Mouse (Mus musculus): Measurements from ENCODE around the gene Dsn1.

The Dsn1 gene

DNA sequence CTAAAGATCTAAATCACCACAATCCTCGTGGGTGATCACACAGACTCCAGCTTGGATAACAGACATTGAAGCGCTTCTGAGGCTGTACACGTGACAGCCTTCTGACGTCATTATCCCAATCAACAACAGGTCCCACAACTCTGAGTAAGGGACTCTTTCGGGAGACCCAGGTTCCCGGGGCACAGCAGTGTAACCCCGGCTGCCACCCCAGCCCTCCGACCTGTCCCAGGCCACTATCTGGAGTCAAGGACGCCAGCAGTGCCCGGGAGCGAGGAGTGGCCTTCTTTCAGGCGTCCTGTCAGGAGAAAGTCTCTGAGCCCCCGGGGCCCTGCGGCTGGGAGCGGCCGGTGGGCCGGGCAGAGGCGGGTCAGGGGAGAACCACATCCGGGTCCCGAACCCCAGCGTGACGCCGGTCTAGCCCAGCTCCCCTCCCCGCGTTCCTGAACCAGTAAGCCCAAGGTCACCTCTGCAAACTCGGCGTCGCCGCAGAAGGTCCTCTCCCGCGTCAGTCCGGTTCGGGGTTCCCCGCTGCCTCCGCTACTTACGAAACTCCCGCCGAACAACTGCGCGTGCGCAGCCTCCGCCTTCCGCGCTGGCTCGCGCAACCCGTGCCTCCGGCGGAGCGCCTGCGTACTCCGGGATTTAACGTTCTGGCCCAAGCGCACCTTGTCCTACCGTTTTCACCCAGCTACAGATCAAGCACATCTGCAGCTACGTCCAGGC, at the start of gene Dsn1:
Gene Dsn1 (minus strand): TSS at position 644 of the 723 bp plus-strand sequence.
- DNase-seq (ENCODE audit: low spot score), result peak; percentile 66

DNA sequence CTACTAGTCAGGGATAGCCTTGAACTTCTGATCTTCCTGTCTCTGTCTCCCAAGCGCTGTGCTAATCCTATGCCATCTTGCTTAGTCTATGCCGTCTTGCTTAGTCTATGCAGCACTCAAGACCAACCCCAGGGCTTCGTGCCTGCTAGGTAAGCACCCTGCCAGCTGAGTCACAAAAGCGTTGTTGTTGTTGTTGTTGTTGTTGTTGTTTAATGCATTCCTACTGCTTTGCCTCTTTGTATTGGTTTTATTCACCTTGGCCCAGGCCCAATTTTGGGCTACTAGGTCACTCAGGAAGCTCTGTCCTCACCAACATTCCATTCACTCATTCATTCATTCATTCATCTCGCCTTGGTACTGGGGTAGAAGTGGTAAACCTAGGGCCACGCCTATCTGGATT, 48.8 kb upstream of the Dsn1 start:
- no peak for DNase-seq (ENCODE audit: low spot score)

DNA sequence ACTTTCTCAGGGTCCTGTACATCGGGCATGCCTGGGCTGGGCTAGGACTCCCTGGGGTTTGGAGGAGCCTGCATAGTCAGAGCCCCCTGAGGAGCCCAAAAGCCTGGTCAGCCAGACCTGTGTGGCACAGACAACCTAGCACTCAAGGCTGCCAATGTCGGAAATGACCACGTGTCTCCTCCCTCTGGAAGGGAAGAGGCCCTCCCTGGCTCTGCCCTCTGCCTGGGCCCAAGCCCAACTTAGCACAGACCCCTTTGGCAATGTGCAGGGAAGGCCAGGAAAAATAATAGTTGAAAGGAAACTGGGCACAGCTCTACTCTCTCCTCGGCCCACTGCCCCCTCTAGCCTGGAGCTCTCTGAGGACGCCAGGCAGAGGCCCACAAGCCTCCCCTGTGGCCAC, 47.9 kb upstream of the Dsn1 start:
- no peak for DNase-seq (ENCODE audit: low spot score)

DNA sequence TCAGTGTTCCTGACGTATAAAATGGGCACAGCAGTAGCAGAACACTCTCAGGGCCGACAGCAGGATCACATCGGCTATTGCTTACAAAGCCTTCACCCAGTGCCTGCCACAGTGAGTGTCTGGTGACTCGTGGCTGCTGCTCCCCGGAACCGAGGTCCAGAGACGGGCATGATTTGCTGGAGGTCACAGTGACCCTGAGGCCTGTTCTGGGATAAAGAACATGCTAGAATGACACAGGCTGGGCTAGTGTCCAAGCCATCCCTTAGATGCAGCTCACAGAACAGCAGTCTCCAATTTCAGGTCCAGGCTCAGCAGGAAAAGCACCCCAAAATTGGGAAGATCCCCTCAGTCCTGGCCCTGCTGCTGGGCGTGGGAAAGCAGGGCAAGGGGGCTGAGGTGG, 47.3 kb upstream of the Dsn1 start:
- no peak for DNase-seq (ENCODE audit: low spot score)

DNA sequence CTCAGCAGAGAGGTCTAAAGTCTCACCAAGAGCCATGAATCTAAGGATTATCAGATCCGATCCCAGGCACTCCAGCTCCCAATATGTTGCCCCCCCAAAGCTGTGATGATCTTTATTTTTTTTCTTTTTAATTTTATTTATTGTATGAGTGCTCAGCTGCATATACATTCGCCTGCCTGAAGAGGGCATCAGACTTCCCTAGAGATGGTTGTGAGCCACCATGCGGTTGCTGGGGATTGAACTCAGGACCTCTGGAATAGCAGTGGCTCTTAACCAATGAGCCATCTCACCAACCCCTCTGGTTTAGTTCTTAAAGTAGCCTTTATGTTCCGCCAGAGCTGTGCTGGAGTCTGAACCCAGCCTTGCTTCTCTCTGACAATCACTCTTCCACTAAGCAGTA, 46.8 kb upstream of the Dsn1 start:
- no peak for DNase-seq (ENCODE audit: low spot score)

DNA sequence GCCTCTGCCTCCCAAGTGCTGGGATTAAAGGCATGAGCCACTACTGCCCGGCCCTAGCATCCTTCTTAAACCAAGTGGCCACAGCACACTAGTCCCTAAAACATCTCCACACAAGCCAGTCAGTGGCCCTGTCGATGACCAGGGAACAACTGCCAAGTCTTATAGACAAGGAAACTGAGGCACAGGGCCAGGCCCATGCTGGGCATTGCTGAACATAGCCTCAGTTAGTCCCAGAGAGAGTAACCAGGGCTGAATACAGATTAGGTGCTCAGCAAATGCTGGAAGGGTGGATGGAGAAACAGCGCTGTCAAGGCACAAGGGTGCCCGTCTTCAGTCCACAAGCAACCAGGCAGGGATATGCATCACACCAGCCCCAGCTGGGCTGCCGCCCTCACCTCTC, 46.2 kb upstream of the Dsn1 start:
- no peak for DNase-seq (ENCODE audit: low spot score)

DNA sequence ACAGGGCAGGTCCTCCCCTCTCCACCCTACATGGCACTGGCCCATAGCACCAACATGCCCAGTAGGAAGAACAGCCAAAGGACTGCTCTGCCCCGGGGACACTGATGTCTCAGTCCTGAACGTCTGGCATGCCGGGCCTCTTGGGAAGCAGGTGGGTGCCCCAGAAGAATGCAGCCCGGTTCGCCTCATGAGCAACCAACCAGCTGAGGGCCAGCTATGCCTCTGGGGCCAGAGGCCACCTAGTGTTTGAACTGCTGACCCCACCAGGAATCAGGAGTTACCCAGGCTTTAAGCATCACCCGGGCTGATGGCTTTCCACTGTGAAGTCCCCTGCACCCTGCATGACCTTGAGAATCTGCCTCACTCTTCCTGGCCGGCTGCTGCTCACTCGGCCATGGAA, 45.5 kb upstream of the Dsn1 start:
- no peak for DNase-seq (ENCODE audit: low spot score)

DNA sequence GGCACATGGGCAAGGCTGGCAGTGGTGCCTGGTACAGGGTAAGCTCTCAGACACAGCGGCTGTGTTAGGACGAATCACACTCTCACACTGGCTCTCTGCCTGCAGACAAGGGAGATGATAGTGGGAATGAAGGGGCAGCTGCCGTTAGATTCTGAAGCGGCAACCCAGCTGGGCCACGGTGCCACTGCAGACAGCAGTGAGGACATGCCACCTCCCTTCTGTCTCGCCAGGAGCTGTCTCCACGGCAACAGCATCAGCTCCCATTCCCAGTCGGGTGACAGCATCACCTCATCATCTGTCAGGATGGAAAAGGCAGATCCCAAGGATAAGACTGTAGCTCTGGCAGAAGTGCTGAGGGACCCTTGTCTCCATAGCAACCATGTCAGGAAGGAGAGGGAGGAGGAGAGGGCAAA, 42.9 kb upstream of the Dsn1 start:
- no peak for DNase-seq (ENCODE audit: low spot score)

DNA sequence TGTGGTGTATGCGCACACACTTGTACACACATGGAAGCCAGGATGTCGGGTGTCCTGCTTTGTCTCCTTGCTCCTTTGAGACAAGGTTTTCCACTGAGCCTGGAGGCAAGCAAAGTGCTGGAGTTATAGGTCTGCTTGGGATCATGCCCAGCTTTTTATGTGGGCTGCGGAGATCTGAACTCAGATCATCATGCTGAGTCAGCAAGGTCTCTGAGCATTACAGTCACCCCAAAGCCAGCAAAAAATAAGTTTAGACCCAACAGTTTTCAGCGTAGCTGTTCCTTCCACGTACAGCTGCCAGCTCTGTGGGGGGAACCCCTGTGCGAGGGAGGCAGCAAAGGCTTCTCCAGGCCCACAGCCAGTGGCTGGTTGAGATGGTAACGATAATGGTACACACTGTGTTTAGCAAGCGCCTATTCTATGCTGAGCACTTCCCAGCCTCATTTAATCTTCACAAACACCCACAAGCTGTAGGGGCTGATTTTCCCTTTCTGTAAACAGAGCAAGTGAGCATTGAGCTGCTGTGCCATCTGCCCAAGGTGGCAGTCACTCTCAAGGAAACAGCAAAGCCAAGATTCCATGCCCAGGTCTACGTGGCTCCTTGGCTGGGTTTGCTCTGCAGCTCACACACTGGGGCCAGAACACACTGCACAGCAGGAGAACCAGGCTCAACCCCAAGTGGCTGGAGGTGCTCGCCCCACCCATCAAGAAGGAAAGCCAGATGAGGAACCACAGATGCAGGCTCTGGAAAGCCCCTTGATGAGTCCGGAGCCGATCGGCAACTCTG, 41.6 kb upstream of the Dsn1 start:
- no peak for DNase-seq (ENCODE audit: low spot score)

DNA sequence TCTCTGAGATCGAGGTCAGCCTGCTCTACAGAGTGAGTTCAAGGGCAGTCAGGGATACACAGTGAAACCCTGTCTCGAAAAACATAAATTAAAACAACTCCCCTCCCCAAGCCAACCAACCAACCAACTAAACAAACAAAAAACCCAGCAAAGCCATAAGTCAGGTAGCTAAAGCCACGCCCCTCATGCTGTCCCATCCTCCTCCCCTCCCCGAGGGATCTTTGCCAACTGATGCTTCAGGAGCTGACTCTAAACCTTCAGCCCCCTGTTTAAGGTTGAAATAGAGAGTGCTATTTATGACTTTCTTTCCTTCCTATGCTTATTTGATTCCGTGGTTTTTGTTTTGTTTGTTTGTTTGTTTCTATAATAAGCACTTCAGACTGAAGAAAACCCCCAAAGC, 40.0 kb upstream of the Dsn1 start:
- no peak for DNase-seq (ENCODE audit: low spot score)

DNA sequence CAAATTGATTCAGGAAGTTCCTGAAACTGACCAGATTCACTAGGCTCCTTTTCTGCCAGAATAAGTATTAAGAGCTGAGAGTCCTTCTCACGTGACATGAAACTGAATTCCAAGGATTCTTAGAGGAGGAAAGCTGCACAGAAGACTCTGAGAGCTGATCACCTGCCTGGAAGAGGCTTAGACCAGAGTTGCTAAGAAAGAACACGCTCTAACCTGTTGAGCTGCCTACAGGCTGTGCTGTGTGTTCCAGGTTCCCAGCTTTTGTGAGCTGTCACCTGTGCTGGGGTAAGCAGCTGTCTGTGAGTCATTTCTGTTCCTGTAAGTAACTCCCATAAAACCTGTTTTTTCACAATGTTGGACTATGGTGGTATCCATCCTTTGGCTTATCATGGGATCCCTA, 39.0 kb upstream of the Dsn1 start:
- no peak for DNase-seq (ENCODE audit: low spot score)

DNA sequence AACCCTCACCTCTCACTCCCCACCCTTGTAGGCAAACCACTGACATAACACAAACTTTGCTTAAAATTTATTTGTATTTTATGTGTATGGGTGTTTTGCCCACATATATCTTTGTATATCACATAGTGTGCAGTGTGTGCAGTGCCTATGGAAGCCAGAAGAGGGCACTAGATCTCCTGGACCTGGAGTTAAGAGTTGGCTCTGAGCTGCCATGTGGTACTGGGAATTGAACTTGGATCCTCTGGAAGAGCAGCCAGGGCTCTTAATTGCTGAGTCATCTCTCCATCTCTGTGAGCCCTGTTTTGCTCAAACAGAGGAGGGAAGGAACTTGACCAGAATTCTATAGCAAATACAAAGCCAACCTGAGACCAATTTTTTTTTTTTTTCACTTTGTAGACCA, 37.0 kb upstream of the Dsn1 start:
- no peak for DNase-seq (ENCODE audit: low spot score)

DNA sequence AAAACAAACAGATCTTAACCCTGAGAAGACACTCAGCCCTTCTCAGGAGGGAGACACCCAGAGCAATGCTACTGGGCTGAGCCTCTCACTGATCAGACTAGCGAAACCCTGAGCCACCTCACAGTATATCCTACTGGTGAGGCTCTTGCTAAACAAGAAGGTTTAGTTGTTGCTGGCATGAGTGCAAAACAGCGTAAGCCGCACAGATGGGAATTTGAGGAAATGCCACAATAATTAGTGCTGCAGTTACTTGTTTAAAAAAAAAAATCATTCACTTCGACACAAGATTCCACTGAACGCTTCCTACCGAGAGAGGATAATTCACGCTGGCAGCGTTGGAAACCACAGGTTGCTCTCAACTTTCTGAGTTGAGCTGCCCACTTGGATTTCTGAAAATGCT, 36.6 kb upstream of the Dsn1 start:
- no peak for DNase-seq (ENCODE audit: low spot score)

DNA sequence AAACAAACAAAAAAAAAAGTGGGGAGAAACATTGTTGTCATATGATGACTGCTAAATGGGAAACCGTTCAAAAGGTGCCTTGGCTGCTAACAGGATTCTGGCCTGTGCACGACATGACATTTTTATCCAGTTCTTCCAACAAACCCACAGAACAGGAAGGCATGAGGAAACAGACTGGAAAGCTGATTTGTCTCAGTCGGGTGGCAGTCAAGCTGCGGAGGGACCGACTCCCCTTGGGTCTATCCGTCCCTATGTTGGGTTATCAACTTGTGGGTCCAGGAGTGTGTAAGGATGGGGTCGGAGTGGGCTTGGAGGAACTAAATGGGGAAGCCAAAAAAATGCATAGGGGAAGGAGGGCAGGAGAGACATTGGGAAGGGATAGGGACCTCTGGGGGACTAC, 34.5 kb upstream of the Dsn1 start:
- DNase-seq (ENCODE audit: low spot score), result no peak

DNA sequence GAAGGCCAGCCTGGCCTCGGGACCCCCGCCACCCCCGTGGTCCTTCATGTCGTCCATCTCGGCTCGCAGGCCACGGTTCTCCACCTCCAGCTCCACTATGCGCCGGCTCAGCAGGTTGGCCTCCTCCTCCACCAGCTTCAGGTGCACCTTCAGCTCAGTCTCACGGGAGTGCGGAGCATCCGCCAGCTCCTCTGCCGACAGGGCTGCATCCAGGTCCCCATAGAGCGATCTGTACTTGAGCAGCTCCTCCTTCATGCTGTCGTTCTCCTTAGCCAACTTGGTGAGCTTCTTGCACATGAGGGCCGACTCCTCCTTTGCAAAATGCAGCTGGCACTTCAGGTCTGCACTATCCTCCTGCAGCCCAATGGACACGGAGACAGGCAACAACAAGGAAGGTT, 33.7 kb upstream of the Dsn1 start:
- DNase-seq (ENCODE audit: low spot score), result no peak

DNA sequence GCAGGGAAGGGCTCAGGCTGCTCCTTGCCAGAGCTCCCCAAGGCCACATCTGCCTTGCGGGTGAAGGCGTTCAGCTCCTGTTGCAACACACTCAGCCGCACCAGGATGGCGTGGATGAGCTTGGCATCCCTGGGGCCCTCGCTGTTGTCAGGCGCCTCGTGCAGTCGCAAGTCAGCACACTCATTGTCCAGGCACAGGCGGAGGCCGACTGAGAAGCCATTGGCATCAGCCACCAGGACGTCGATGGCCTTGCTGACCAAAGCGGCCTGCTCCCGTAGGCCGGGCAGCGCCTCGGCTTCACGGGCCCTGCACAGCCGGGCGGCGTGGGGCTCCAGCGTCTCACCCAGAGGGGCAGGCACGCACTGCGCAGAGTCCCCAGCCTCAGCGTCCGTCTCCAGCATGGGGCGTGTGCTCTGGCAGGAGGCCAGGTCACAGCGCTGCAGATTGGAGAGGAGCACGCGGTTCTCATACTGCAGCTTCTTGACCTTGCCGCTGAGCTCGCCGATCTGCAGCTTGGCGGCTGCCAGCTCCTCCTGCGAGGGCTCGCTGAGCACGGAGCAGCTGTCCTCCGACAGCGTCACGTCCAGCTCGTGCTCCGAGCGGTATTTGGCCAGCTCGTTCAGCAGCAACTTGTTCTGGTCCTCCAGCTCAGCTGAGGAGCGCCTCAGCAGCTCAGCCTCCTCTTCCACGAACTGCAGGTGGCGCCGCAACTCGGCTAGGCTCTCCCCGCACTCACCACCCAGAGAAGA, 33.1 kb upstream of the Dsn1 start:
- DNase-seq (ENCODE audit: low spot score), result no peak

DNA sequence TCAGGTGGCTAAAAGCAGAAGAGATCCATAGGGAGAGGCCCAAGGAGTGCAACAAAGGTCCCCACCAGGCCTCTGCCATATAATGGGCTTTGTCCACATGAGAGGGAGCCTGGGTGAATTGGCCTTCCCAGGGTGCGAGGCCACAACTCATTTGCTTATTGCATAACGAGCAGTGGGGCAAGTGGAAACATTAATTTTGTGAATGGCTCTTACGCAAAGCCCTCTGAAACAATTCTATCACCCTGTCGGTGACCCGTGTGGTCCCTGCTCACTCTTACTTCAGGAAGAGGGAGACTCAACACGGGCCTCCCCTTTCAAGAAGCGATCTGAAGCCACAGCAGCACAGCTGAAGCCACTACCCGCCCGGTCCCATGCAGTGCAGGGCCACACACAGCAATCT, 30.3 kb upstream of the Dsn1 start:
- DNase-seq (ENCODE audit: low spot score), result no peak

DNA sequence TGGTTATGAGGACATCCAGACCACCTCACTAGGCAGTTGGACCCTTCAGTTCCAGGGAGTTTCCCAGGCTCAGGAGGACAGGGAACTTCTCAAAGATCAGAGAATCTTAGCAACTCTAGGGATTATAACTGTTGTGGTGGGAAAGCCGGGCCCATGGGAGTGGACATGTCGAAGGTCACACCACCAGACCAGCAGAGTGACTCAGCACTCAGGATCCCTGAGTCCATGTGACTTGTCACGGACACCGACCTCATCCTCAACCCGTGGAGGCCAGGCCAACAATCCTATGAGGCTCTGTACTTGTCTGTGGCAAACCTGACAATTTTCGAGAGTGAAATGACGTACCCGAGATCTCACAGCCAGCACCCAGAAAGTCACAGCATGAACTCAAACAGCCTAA, 29.4 kb upstream of the Dsn1 start:
- no peak for DNase-seq (ENCODE audit: low spot score)

DNA sequence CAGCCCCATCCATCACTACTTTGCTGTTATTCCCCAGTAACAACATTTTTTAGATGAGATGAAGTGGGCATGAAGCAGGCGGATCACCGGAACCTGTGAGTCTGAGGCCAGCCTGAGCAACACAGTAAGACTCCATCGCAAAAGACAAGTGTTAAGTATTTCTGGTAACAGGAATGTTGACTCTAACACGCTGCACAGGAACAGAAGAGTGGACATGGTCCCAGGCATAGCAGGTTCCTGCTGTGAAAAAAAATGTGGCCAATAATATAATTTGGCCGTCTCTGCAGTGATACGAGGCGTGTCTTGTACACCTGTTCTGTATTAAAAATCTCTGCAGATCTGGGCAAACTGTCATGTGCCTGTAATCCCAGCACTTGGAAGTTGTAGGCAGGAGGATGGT, 28.4 kb upstream of the Dsn1 start:
- DNase-seq (ENCODE audit: low spot score), result no peak

DNA sequence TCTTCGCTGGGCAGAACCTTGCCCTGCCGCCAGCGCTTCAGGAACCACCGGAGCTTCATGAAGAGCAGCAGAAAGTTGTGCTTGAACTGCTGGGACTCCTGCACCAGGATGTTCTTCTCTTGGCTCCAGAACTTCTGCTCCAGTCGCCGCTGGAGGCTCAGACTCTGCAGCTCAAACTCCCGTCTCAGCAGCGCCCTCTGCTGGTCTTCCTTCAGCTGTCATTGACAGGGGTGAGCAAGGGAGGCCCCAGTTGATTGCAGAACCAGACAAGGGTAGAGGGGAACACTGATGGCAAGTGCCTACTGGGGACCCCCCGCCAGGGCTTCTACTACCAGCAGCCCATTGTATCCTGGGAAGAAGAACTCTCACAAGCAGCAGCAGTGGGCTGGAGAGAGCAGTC, 23.9 kb upstream of the Dsn1 start:
- DNase-seq (ENCODE audit: low spot score), result peak; percentile 61

DNA sequence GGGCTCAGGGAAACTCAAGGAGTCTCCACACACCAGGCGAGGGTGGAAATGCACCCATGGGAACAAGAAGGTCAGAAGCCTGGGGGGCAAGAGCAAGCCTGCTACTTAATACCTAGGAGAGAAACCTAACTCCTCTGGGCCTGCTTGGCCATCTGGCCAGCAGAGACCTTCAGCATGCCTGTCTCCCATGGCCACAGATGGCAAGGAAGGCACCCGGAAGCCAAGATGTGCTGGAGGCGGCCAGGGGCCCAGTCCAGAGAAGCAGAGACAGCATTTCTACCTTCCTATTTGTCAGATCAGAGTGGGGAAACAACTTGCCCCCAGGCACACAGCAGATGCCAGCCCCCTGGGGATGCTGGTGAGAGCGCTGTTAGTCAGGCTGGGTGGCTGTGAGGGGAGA, 21.3 kb upstream of the Dsn1 start:
- no peak for DNase-seq (ENCODE audit: low spot score)

DNA sequence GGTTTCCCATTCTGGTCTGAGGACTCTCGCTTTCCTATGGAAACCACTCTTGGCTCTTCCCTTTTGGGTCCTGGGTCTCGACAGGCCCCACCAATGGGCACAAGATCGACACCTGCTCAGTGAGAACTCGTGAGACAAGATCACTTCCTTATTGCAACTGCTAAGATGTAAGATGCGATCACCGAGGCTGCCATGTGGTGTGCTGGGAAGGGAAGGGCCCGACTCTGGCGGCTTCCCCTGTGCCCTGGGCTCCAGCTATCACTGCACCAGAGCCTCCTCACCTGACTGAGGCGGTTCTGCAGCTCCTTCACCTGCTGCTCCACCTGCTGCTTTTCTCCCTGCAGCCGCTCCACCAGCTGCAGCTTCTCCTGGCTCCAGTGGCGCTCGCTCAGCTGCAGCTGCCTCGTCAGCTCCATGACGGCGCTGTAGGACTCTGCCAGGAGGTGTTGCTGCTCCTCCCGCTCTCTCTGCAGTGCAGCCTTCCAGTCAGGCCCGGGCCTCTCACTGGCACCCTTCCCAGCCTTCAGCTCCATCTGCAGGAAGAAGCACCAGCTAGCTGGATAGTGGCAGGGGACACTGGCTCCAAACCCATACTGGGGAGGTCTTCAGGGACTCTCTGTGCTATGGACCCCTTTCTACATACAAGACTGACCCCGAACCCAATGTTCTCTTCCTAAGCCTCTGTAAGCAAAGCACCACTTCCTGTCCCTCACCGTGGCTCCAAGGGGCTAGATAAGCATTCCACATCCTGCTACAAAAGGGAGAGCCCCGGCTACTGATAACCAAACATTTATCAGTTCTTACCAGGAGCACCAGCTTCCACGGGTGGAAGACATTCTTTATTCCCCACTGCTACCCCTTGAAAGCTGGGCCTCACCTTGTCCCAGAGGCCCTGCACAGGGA, 20.4 kb upstream of the Dsn1 start:
- DNase-seq (ENCODE audit: low spot score), result no peak
